Mouse (Mus musculus) thymus, postnatal 25 days (tissue): ENCODE results near the gene Snd1.
A peak's percentile ranks its signal among the peaks of the same experiment; 100 is the strongest.

Experiments used
- DNase-seq: peaks from one replicate; pipeline ENCODE4 v3.0.0; 2022

Gene Snd1

GRCm38 (mm10) chr6:28877945-28878666, 403.2 kb downstream of the Snd1 start:
- peak; percentile 19 for DNase-seq

GRCm38 (mm10) chr6:28879315-28879714, 404.4 kb downstream of the Snd1 start:
- DNase-seq: no peak

GRCm38 (mm10) chr6:28880909-28881308, 406.0 kb downstream of the Snd1 start:
- DNase-seq: no peak

GRCm38 (mm10) chr6:28883518-28883917, 408.6 kb downstream of the Snd1 start:
- DNase-seq: no peak

GRCm38 (mm10) chr6:28886724-28887440, 411.9 kb downstream of the Snd1 start:
- DNase-seq: no peak

GRCm38 (mm10) chr6:28890426-28890825, 415.5 kb downstream of the Snd1 start:
- DNase-seq: no peak

- no peak for DNase-seq
These were observed 416.5 kb downstream of the Snd1 start for GRCm38 (mm10) chr6:28891480-28891879.

GRCm38 (mm10) chr6:28895004-28895515, 420.1 kb downstream of the Snd1 start:
- DNase-seq: no peak

GRCm38 (mm10) chr6:28895726-28896125, 420.8 kb downstream of the Snd1 start:
- no peak for DNase-seq

- DNase-seq: no peak
These were observed 421.9 kb downstream of the Snd1 start for GRCm38 (mm10) chr6:28896762-28897320.

- DNase-seq: no peak
These were observed 422.6 kb downstream of the Snd1 start for GRCm38 (mm10) chr6:28897326-28898085.

GRCm38 (mm10) chr6:28898836-28899235, 423.9 kb downstream of the Snd1 start:
- peak; percentile 45 for DNase-seq

- DNase-seq: no peak
These were observed 427.6 kb downstream of the Snd1 start for GRCm38 (mm10) chr6:28902573-28902972.

- DNase-seq: peak; percentile 7
These were observed 429.5 kb downstream of the Snd1 start for GRCm38 (mm10) chr6:28904417-28904816.

GRCm38 (mm10) chr6:28905301-28905700, 430.4 kb downstream of the Snd1 start:
- DNase-seq: no peak

GRCm38 (mm10) chr6:28909866-28910265, 434.9 kb downstream of the Snd1 start:
- DNase-seq: no peak

GRCm38 (mm10) chr6:28914981-28915380, 440.0 kb downstream of the Snd1 start:
- DNase-seq: no peak

GRCm38 (mm10) chr6:28916630-28917029, 441.7 kb downstream of the Snd1 start:
- DNase-seq: no peak

GRCm38 (mm10) chr6:28919346-28919745, 444.4 kb downstream of the Snd1 start:
- no peak for DNase-seq

- DNase-seq: no peak
These were observed 447.4 kb downstream of the Snd1 start for GRCm38 (mm10) chr6:28922371-28922770.

- no peak for DNase-seq
These were observed 448.3 kb downstream of the Snd1 start for GRCm38 (mm10) chr6:28923091-28923824.

- DNase-seq: no peak
These were observed 448.9 kb downstream of the Snd1 start for GRCm38 (mm10) chr6:28923837-28924236.
